Mouse (Mus musculus) thymus, adult 2 months (tissue): ENCODE measurements around the gene Zbtb48. TPM values are rescaled to one million over a fixed set of nuclear protein-coding genes. Genes with fewer than 3 reads are reported as not detected.

Experiments
- DNase-seq: peaks from one replicate; pipeline ENCODE4 v3.0.0; 2021
- H3K27ac ChIP-seq: fragments of 200-500 bp; 2 replicates; pipeline ENCODE4 v1.5.1; 2012; ENCODE audit warnings: low read length, control low read depth; ENCODE audit not compliant: control insufficient read depth, insufficient read depth
- H3K27me3 ChIP-seq: fragments of 200-500 bp; 2 replicates; pipeline ENCODE4 v1.6.1; 2012; ENCODE audit warnings: mild to moderate bottlenecking, low read length, moderate library complexity, mixed read lengths; ENCODE audit not compliant: control insufficient read depth, insufficient read depth
- H3K36me3 ChIP-seq: fragments of 200-500 bp; 2 replicates; pipeline ENCODE4 v1.6.1; 2012; ENCODE audit warnings: mild to moderate bottlenecking, low read length, moderate library complexity; ENCODE audit not compliant: control insufficient read depth, insufficient read depth
- H3K4me1 ChIP-seq: fragments of 200-500 bp; replicated peaks from 2 replicates; pipeline ENCODE4 v1.6.1; 2012; ENCODE audit warnings: low read length; ENCODE audit not compliant: control insufficient read depth, insufficient read depth
- H3K4me3 ChIP-seq: fragments of 200-500 bp; 2 replicates; pipeline ENCODE4 v1.5.1; 2012; ENCODE audit warnings: mild to moderate bottlenecking, low read length, control low read depth, moderate library complexity; ENCODE audit not compliant: control insufficient read depth, insufficient read depth
- CTCF ChIP-seq: fragments of 200-500 bp; IDR thresholded peaks from 2 replicates; pipeline ENCODE4 v1.5.1; 2012; ENCODE audit warnings: mild to moderate bottlenecking, control low read depth, low read length, moderate library complexity, borderline replicate concordance; ENCODE audit not compliant: control insufficient read depth, poor library complexity, insufficient read depth; ENCODE audit errors: extremely low read depth
- POLR2A ChIP-seq: fragments of 200-500 bp; IDR thresholded peaks from 2 replicates; pipeline ENCODE4 v1.6.1; 2012; ENCODE audit warnings: mild to moderate bottlenecking, low read length, control low read depth, moderate library complexity; ENCODE audit not compliant: control insufficient read depth, poor library complexity, insufficient read depth; ENCODE audit errors: extremely low read depth
- WGBS: fragments of 180-500 bp; shearing (Covaris S2); methylation state at CpG from one replicate; pipeline ENCODE4 v1.1.7; 2018; 5-methylcytosine and 5-hydroxymethylcytosine counted together
- polyA plus RNA-seq: library from polyadenylated mRNA; depleted of rRNA; stranded (reverse); fragments of >200 nt; gene quantifications from 2 replicates; pipeline ENCODE4 v1.2.3, GENCODE M21; 2012

Gene Zbtb48
- polyA plus RNA-seq, 1 experiment = 31.2 TPM

GRCm38 (mm10) chr4:152070494-152071396 lies 43.3 kb upstream of the Zbtb48 start:
- WGBS = 50% methylated on average over 11 of the region's 11 CpGs
- no peaks in the 10 kb centered on the region for H3K4me1 ChIP-seq

GRCm38 (mm10) chr4:152069245-152069644 lies 41.8 kb upstream of the Zbtb48 start:
- whole genome bisulfite sequencing = 84% methylated on average over 3 of the region's 3 CpGs
- TF ChIP-seq CTCF = no peak
- no peak for TF ChIP-seq POLR2A
- Histone ChIP-seq H3K4me3 (no peak overlapping the region), H3K36me3 (no peaks in the 10 kb centered on the region), H3K27ac (no peak overlapping the region), H3K4me1 (no peaks in the 10 kb centered on the region), H3K27me3 (no peaks in the 10 kb centered on the region; the same call in 1 of the 2 replicates)
- DNase-seq = no peak

More at GRCm38 (mm10) chr4:152070494-152071396, 43.3 kb upstream of the Zbtb48 start:
- no peak for DNase-seq
- Histone ChIP-seq H3K27me3 (no peaks in the 10 kb centered on the region; the same call in 1 of the 2 replicates), H3K27ac (no peak overlapping the region), H3K4me3 (no peak overlapping the region), H3K36me3 (no peaks in the 10 kb centered on the region)
- TF ChIP-seq CTCF (no peak), POLR2A (no peak)

GRCm38 (mm10) chr4:152068166-152068724 lies 40.8 kb upstream of the Zbtb48 start:
- Histone ChIP-seq H3K27ac (no peak overlapping the region), H3K36me3 (no peaks in the 10 kb centered on the region), H3K4me3 (no peak overlapping the region), H3K27me3 (no peaks in the 10 kb centered on the region; the same call in 1 of the 2 replicates), H3K4me1 (no peaks in the 10 kb centered on the region)
- WGBS = 97% methylated on average over 6 of the region's 6 CpGs
- TF ChIP-seq POLR2A (no peak), CTCF (no peak)
- DNase-seq = no peak

- DNase-seq = no peak
- TF ChIP-seq POLR2A = no peak
- TF ChIP-seq CTCF = no peak
- no peak overlapping the region for H3K4me3 ChIP-seq
- no peaks in the 10 kb centered on the region for H3K4me1 ChIP-seq
- H3K27ac ChIP-seq = no peak overlapping the region
- no peaks in the 10 kb centered on the region for H3K36me3 ChIP-seq
- no peaks in the 10 kb centered on the region; the same call in 1 of the 2 replicates for H3K27me3 ChIP-seq
Measured at GRCm38 (mm10) chr4:152067280-152067679, 39.8 kb upstream of the Zbtb48 start.

- Histone ChIP-seq H3K36me3 (peaks cover 18% of the 10 kb centered on the region), H3K27ac (no peak overlapping the region), H3K4me1 (no peaks in the 10 kb centered on the region), H3K4me3 (no peak overlapping the region), H3K27me3 (no peaks in the 10 kb centered on the region)
- WGBS = 87% methylated on average over 9 of the region's 9 CpGs
- TF ChIP-seq CTCF = no peak
- TF ChIP-seq POLR2A = no peak
- no peak for DNase-seq
Measured at GRCm38 (mm10) chr4:152062390-152063110, 35.1 kb upstream of the Zbtb48 start.

- H3K27ac ChIP-seq = no peak overlapping the region
- peaks cover 13% of the 10 kb centered on the region for H3K4me1 ChIP-seq
- TF ChIP-seq POLR2A (no peak), CTCF (no peak)
- DNase-seq = no peak
- peaks cover 37% of the 10 kb centered on the region for H3K36me3 ChIP-seq
- no peak overlapping the region for H3K4me3 ChIP-seq
- 88% methylated on average over 6 of the region's 6 CpGs for WGBS
- H3K27me3 ChIP-seq = no peaks in the 10 kb centered on the region
Measured at GRCm38 (mm10) chr4:152044609-152045008, 17.1 kb upstream of the Zbtb48 start.
